Mouse (Mus musculus): ENCODE data around the gene Per1. TPM values are rescaled to one million over a fixed set of nuclear protein-coding genes. Genes with fewer than 3 reads are reported as not detected.

Gene Per1
- polyA plus RNA-seq, 1 experiment from 2014 or later: 8.2 TPM

DNA sequence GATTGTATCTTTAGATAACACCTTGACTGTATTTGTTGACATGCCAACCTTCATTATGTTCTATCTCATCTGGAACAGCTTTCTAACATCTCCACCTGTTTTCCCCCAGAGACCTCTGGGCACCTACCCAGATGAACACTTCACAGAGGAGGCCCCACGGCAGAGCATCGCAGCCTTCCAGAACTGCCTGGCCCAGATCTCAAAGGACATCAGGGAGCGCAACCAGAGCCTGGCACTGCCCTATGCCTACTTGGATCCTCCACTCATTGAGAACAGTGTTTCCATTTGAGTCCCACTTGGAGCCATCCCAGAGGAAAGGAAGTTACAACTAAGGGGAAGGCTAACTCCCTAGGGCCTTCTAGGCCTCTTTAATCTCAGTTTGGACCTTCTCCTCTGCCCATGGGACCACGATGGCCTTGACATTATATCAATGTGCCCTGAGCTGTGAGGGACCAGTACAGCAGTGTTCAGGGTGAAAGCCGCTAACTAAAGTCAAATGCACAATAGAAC is 53.5 kb downstream of the Per1 start:
- ATAC-seq (replicated peaks): no peak
- H3K4me3 ChIP-seq: no peak overlapping the region
- WGBS: 91% methylated on average over 5 of the region's 5 CpGs
- H3K36me3 ChIP-seq: no peaks in the 10 kb centered on the region
- H3K4me2 ChIP-seq (replicated peaks): no peak overlapping the region
- H3K27me3 ChIP-seq: no peaks in the 10 kb centered on the region
- H3K27ac ChIP-seq (replicated peaks): no peak overlapping the region
- H3K4me1 ChIP-seq: peaks cover 14% of the 10 kb centered on the region
- H3K9ac ChIP-seq (replicated peaks): no peak overlapping the region
- no peaks in the 10 kb centered on the region for H3K9me3 ChIP-seq

GRCm38 (mm10) chr11:69149728-69150127 is 54.7 kb downstream of the Per1 start:
- ATAC-seq (replicated peaks): no peak
- H3K9ac ChIP-seq (replicated peaks): no peak overlapping the region
- H3K4me1 ChIP-seq: peaks cover 14% of the 10 kb centered on the region
- no peaks in the 10 kb centered on the region for H3K36me3 ChIP-seq
- no peak overlapping the region for H3K4me3 ChIP-seq
- 65% methylated on average over 6 of the region's 6 CpGs for WGBS
- H3K9me3 ChIP-seq: no peaks in the 10 kb centered on the region
- H3K4me2 ChIP-seq (replicated peaks): no peak overlapping the region
- H3K27ac ChIP-seq (replicated peaks): no peak overlapping the region
- peaks cover 5% of the 10 kb centered on the region for H3K27me3 ChIP-seq

- peak overlapping the region; percentile 24 for H3K4me2 ChIP-seq (replicated peaks)
- peaks cover 14% of the 10 kb centered on the region for H3K4me1 ChIP-seq
- no peak overlapping the region for H3K9ac ChIP-seq (replicated peaks)
- peaks cover 5% of the 10 kb centered on the region for H3K27me3 ChIP-seq
- WGBS: 8% methylated on average over 7 of the region's 7 CpGs
- H3K4me3 ChIP-seq: peak overlapping the region; percentile 12
- no peak overlapping the region for H3K27ac ChIP-seq (replicated peaks)
- no peaks in the 10 kb centered on the region for H3K36me3 ChIP-seq
- H3K9me3 ChIP-seq: no peaks in the 10 kb centered on the region
- no peak for ATAC-seq (replicated peaks)
These were observed 55.4 kb downstream of the Per1 start for GRCm38 (mm10) chr11:69150444-69150843.

DNA sequence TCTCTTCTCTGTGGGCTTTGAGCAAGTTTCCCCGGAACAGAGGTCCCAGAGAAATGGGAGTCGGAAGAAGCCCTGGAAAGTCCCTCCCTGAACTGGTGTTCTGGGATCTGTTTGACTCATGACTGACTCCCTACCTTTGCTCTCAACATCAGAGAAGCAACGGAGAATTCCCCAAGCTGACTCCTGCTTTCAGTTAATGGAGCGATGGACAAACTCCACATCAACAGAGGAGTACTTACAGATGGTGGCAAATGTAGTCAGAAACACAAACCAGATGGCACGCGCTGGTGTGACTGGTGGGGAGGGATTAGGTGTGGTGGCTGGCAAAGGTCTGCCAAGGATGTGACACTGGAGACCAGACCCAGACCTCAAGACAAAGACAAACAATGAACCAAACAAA is 56.0 kb downstream of the Per1 start:
- Histone ChIP-seq H3K27ac (replicated peaks) (no peak overlapping the region), H3K4me2 (replicated peaks) (peak overlapping the region; percentile 24), H3K9ac (replicated peaks) (no peak overlapping the region), H3K27me3 (peaks cover 7% of the 10 kb centered on the region), H3K4me1 (peaks cover 14% of the 10 kb centered on the region), H3K36me3 (no peaks in the 10 kb centered on the region), H3K9me3 (no peaks in the 10 kb centered on the region), H3K4me3 (no peak overlapping the region)
- WGBS: 68% methylated on average over 6 of the region's 6 CpGs
- ATAC-seq (replicated peaks): no peak

- Histone ChIP-seq H3K27me3 (peaks cover 22% of the 10 kb centered on the region), H3K4me1 (peaks cover 20% of the 10 kb centered on the region), H3K27ac (replicated peaks) (no peak overlapping the region), H3K9me3 (no peaks in the 10 kb centered on the region), H3K4me2 (replicated peaks) (no peak overlapping the region), H3K36me3 (no peaks in the 10 kb centered on the region), H3K4me3 (no peak overlapping the region), H3K9ac (replicated peaks) (no peak overlapping the region)
- ATAC-seq (replicated peaks): no peak
- WGBS: 81% methylated on average over 8 of the region's 8 CpGs
These were observed 58.8 kb downstream of the Per1 start for GRCm38 (mm10) chr11:69153831-69154230.

DNA sequence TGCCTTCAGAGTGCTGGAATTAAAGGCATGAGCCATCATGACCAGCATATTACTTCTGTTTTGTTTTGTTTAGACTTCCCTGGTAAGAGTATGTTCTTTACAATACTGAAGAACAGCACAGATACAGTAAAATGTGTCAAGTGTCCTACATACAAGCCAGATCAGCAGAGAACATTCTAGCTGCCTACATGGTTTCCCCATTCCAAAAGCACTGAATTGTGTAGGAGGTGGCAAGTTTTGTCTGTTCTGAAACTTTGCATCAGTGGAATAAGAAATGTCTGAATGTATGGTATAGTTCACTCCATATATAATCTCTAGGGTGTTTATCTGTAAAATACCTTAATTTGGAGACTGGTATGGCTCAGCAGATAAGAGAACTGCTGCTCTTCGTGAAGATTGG is 60.3 kb downstream of the Per1 start:
- no peak for ATAC-seq (replicated peaks)
- Histone ChIP-seq H3K9ac (replicated peaks) (no peak overlapping the region), H3K4me2 (replicated peaks) (no peak overlapping the region), H3K4me1 (peaks cover 13% of the 10 kb centered on the region), H3K4me3 (no peak overlapping the region), H3K36me3 (no peaks in the 10 kb centered on the region), H3K27ac (replicated peaks) (no peak overlapping the region), H3K9me3 (no peaks in the 10 kb centered on the region), H3K27me3 (peaks cover 22% of the 10 kb centered on the region)
- 64% methylated on average over 1 of the region's 1 CpGs for WGBS

GRCm38 (mm10) chr11:69156800-69157199 is 61.8 kb downstream of the Per1 start, which contains the start of gene Alox12b:
Alox12b (plus strand) TSS chr11:69156989.
- Histone ChIP-seq H3K9ac (replicated peaks) (no peak within 1 kb of the TSS), H3K4me1 (peaks cover 6% of the 10 kb centered on the region; the same call in 1 of the 2 replicates), H3K27ac (replicated peaks) (no peak within 1 kb of the TSS), H3K9me3 (no peaks in the 10 kb centered on the region), H3K4me3 (peak within 1 kb of the TSS; percentile 26), H3K36me3 (no peaks in the 10 kb centered on the region), H3K4me2 (replicated peaks) (peak within 1 kb of the TSS; percentile 30), H3K27me3 (peaks cover 22% of the 10 kb centered on the region)
- WGBS: 3% methylated on average over 18 of the region's 18 CpGs
- ATAC-seq (replicated peaks): no peak

Other genes starting within 250 kb of the Per1 start
- 86.4 and 92.3 TPM in 2 replicates for gene Ndel1, start 223.4 kb upstream of the Per1 start, polyA plus RNA-seq (2015; fragmentation: Nextera tagmentation; extraction: Ambion mirVana)
- 0.06 TPM in 1 of 2 replicates, not detected in the other for gene Rnf222, start 206.7 kb upstream of the Per1 start, polyA plus RNA-seq (2015; fragmentation: Nextera tagmentation; extraction: Ambion mirVana)
- 638 and 670 TPM in 2 replicates for gene Rpl26, start 193.6 kb upstream of the Per1 start, polyA plus RNA-seq (2015; fragmentation: Nextera tagmentation; extraction: Ambion mirVana)
- gene Odf4, start 168.1 kb upstream of the Per1 start, polyA plus RNA-seq (2015; fragmentation: Nextera tagmentation; extraction: Ambion mirVana): 0.31 and 0.32 TPM in 2 replicates
- gene Arhgef15, start 137.7 kb upstream of the Per1 start, polyA plus RNA-seq (2015; fragmentation: Nextera tagmentation; extraction: Ambion mirVana): 7.0 and 8.2 TPM in 2 replicates
- gene Slc25a35, start 127.1 kb upstream of the Per1 start, polyA plus RNA-seq (2015; fragmentation: Nextera tagmentation; extraction: Ambion mirVana): 1.5 and 1.7 TPM in 2 replicates
- gene Rangrf, start 120.0 kb upstream of the Per1 start, polyA plus RNA-seq (2015; fragmentation: Nextera tagmentation; extraction: Ambion mirVana): 37.0 and 39.3 TPM in 2 replicates
- 22.5 and 26.3 TPM in 2 replicates for gene Pfas, start 86.8 kb upstream of the Per1 start, polyA plus RNA-seq (2015; fragmentation: Nextera tagmentation; extraction: Ambion mirVana)
- 65.9 and 67.8 TPM in 2 replicates for gene Ctc1, start 79.3 kb upstream of the Per1 start, polyA plus RNA-seq (2015; fragmentation: Nextera tagmentation; extraction: Ambion mirVana)
- 68.3 and 81.8 TPM in 2 replicates for gene Aurkb, start 49.6 kb upstream of the Per1 start, polyA plus RNA-seq (2015; fragmentation: Nextera tagmentation; extraction: Ambion mirVana)
- 12.8 and 15.4 TPM in 2 replicates for gene Borcs6, start 35.5 kb upstream of the Per1 start, polyA plus RNA-seq (2015; fragmentation: Nextera tagmentation; extraction: Ambion mirVana)
- gene Tmem107, start 24.4 kb upstream of the Per1 start, polyA plus RNA-seq (2015; fragmentation: Nextera tagmentation; extraction: Ambion mirVana): 47.6 and 50.5 TPM in 2 replicates
- 179 and 188 TPM in 2 replicates for gene Vamp2, start 6.7 kb upstream of the Per1 start, polyA plus RNA-seq (2015; fragmentation: Nextera tagmentation; extraction: Ambion mirVana)
- 0.42 and 0.46 TPM in 2 replicates for gene Hes7, start 25.2 kb downstream of the Per1 start, polyA plus RNA-seq (2015; fragmentation: Nextera tagmentation; extraction: Ambion mirVana)
- 0.31 and 0.38 TPM in 2 replicates for gene 9130213A22Rik, start 27.4 kb downstream of the Per1 start, polyA plus RNA-seq (2015; fragmentation: Nextera tagmentation; extraction: Ambion mirVana)
- 2.2 and 3.6 TPM in 2 replicates for gene Aloxe3, start 30.7 kb downstream of the Per1 start, polyA plus RNA-seq (2015; fragmentation: Nextera tagmentation; extraction: Ambion mirVana)
- not detected in 2 replicates for gene Alox12b, start 61.8 kb downstream of the Per1 start, polyA plus RNA-seq (2015; fragmentation: Nextera tagmentation; extraction: Ambion mirVana)
- 0.05 TPM in 1 of 2 replicates, not detected in the other for gene Alox8, start 102.6 kb downstream of the Per1 start, polyA plus RNA-seq (2015; fragmentation: Nextera tagmentation; extraction: Ambion mirVana)
- gene Gucy2e, start 141.8 kb downstream of the Per1 start, polyA plus RNA-seq (2015; fragmentation: Nextera tagmentation; extraction: Ambion mirVana): 0.47 and 0.52 TPM in 2 replicates
- gene Cntrob, start 228.6 kb downstream of the Per1 start, polyA plus RNA-seq (2015; fragmentation: Nextera tagmentation; extraction: Ambion mirVana): 32.0 and 32.4 TPM in 2 replicates
- gene Trappc1, start 228.8 kb downstream of the Per1 start, polyA plus RNA-seq (2015; fragmentation: Nextera tagmentation; extraction: Ambion mirVana): 166 and 170 TPM in 2 replicates
- 5.1 and 6.2 TPM in 2 replicates for gene Kcnab3, start 231.0 kb downstream of the Per1 start, polyA plus RNA-seq (2015; fragmentation: Nextera tagmentation; extraction: Ambion mirVana)
- 115 and 127 TPM in 2 replicates for gene Rnf227, start 245.2 kb downstream of the Per1 start, polyA plus RNA-seq (2015; fragmentation: Nextera tagmentation; extraction: Ambion mirVana)

Data from forebrain, embryonic 15.5 days (tissue).